Mouse (Mus musculus): ENCODE results near the gene Dlgap1. TPM values are rescaled to one million over a fixed set of nuclear protein-coding genes. Genes with fewer than 3 reads are reported as not detected.
A peak's percentile ranks its signal among the peaks of the same experiment; 100 is the strongest.

Gene Dlgap1
- polyA plus RNA-seq, 1 experiment from 2014 or later: 3.5 TPM

DNA sequence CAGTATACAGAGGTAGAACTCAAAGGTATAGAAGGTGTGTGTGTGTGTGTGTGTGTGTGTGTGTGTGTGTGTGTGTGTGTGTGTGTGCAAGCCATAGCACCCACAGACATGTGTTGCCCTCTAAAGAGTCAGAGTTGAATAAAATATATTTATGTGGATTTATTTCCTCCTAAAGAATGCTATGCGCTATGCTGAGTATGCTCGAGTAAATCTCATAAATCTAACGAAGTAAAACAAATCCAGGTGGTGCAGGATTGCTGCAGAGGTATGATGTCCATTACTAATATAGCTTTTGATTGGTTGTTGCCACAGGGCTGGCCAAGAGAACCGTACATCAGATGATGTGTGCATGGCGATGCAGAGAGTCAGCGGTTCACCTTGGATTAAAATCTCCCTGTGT lies 222.4 kb downstream of the Dlgap1 start:
- no peak overlapping the region for H3K9ac ChIP-seq (replicated peaks)
- H3K36me3 ChIP-seq: no peaks in the 10 kb centered on the region
- WGBS: 56% methylated on average over 6 of the region's 6 CpGs
- 0 out of 2 replicates have a peak, but pooled peaks cover 3% of the 10 kb centered on the region for H3K4me1 ChIP-seq (replicated peaks)
- H3K27ac ChIP-seq: no peak overlapping the region
- no peak overlapping the region for H3K4me2 ChIP-seq
- ATAC-seq (ENCODE audit: insufficient number of reproducible peaks, insufficient read depth, low FRiP score, low TSS enrichment, low read depth): peak; percentile 71
- no peaks in the 10 kb centered on the region for H3K27me3 ChIP-seq
- H3K4me3 ChIP-seq (replicated peaks): no peak overlapping the region
- no peaks in the 10 kb centered on the region for H3K9me3 ChIP-seq

DNA sequence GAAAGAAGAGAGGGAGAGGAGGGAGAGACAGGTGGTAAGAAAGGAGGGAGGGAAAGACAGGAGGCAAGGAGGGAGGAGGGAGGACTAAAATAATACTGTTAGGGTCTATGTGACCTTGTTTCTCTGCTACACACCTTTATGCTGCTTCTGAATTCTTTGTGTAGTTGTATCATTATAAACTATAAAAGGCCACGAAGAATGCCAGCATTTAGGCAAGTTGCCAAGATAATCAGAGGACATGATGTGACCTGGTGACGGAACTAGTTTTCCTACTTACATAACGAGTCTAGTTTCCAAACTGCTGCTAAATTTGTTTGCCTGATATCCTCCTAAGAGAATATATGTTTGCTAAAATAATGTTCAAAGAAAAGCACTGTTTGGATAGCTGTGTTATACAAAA lies 254.0 kb downstream of the Dlgap1 start:
- 70% methylated on average over 3 of the region's 3 CpGs for WGBS
- ATAC-seq (ENCODE audit: insufficient number of reproducible peaks, insufficient read depth, low FRiP score, low TSS enrichment, low read depth): no peak

DNA sequence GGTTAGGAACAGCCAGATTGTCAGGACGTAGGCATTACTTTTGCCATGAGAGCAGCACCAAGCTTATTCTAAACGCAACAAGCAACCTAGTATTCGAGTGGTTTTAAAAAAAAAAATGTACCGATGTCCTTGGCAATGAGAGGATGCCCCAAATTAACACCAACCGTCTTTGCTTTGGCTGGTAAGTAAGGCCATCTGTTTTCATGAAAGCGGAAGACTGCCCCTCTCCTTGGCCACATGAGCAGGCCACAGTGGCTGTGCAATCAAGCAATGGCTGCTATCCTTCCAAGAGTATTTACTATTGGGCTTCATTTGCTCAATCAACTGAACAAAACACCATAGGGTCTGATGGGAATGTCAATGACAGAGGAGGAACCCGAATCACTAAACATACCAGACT lies 278.5 kb downstream of the Dlgap1 start:
- Histone ChIP-seq H3K4me2 (no peak overlapping the region), H3K4me3 (replicated peaks) (no peak overlapping the region), H3K27ac (no peak overlapping the region), H3K4me1 (replicated peaks) (no peaks in the 10 kb centered on the region), H3K9ac (replicated peaks) (no peak overlapping the region), H3K9me3 (no peaks in the 10 kb centered on the region), H3K27me3 (no peaks in the 10 kb centered on the region), H3K36me3 (no peaks in the 10 kb centered on the region)
- WGBS: 59% methylated on average over 7 of the region's 7 CpGs
- ATAC-seq (ENCODE audit: insufficient number of reproducible peaks, insufficient read depth, low FRiP score, low TSS enrichment, low read depth): no peak

More for the DNA sequence above, 254.0 kb downstream of the Dlgap1 start:
- Histone ChIP-seq H3K36me3 (no peaks in the 10 kb centered on the region), H3K9ac (replicated peaks) (no peak overlapping the region), H3K27me3 (no peaks in the 10 kb centered on the region), H3K4me3 (replicated peaks) (no peak overlapping the region), H3K27ac (no peak overlapping the region), H3K9me3 (no peaks in the 10 kb centered on the region), H3K4me1 (replicated peaks) (no peaks in the 10 kb centered on the region), H3K4me2 (no peak overlapping the region)

DNA sequence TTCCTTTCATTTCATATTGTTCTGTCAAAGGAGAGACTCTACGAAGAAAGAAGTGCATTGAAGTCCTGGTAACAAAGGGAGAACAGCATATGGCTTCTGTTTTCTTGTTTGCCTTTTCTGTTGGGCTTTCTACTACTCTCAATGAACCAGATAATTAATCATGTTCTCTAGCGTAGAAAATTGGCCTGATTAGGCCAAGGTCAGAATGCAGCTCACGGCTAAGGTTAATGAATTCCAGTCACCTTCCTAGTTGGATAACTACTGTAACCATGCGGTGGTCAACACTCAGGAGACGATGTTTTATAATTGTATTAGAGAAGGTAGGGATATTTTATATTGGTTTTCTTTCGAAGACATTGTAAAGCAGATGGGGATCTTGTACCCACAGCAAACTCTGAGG lies 279.4 kb downstream of the Dlgap1 start:
- Histone ChIP-seq H3K4me1 (replicated peaks) (no peaks in the 10 kb centered on the region), H3K27ac (no peak overlapping the region), H3K9me3 (no peaks in the 10 kb centered on the region), H3K36me3 (no peaks in the 10 kb centered on the region), H3K27me3 (no peaks in the 10 kb centered on the region), H3K4me2 (no peak overlapping the region), H3K4me3 (replicated peaks) (no peak overlapping the region), H3K9ac (replicated peaks) (no peak overlapping the region)
- no peak for ATAC-seq (ENCODE audit: insufficient number of reproducible peaks, insufficient read depth, low FRiP score, low TSS enrichment, low read depth)
- 24% methylated on average over 6 of the region's 6 CpGs for WGBS

DNA sequence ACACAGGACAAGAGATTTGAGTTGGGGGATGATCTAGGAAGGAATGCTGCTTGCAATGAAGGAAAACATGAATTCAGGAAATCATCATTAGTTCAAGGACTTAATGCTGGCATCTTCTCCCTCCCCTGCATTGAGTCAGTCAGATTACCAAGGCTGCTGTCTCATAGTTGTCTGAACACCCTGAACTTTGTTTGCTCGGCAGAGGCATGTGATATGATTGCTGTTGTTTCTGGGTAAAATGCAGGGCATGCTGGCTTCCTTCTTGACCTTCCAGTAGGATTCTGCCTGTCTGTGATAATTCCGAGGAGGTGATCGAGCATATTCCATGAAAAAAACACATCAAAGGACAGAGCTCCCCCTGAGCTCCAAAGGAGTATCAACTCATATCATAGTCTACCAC lies 283.6 kb downstream of the Dlgap1 start:
- Histone ChIP-seq H3K36me3 (no peaks in the 10 kb centered on the region), H3K27me3 (no peaks in the 10 kb centered on the region), H3K4me1 (replicated peaks) (no peaks in the 10 kb centered on the region), H3K4me2 (no peak overlapping the region), H3K4me3 (replicated peaks) (no peak overlapping the region), H3K9ac (replicated peaks) (no peak overlapping the region), H3K9me3 (no peaks in the 10 kb centered on the region), H3K27ac (no peak overlapping the region)
- 77% methylated on average over 3 of the region's 3 CpGs for WGBS
- ATAC-seq (ENCODE audit: insufficient number of reproducible peaks, insufficient read depth, low FRiP score, low TSS enrichment, low read depth): no peak

DNA sequence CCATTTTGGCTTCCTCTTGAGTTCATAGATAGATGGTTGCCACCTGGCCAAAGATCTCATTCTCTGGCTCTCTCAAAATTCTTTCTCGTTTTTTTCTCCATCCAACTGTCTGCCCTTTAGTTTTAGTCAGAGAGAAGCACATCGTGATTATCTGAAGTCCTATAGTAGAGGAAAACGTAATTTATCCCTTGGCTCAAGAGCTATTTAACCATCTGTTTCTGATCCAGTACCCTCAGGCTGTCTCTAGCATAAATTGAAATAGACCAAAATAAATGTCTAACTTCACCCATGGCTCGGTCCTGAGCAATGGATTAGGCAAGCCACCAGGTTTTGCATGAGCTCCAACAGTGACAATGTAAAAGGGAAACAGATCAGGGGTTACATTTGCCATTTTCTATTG lies 287.5 kb downstream of the Dlgap1 start:
- no peaks in the 10 kb centered on the region for H3K4me1 ChIP-seq (replicated peaks)
- no peaks in the 10 kb centered on the region for H3K9me3 ChIP-seq
- H3K27me3 ChIP-seq: no peaks in the 10 kb centered on the region
- 63% methylated on average over 4 of the region's 4 CpGs for WGBS
- H3K4me3 ChIP-seq (replicated peaks): no peak overlapping the region
- ATAC-seq (ENCODE audit: insufficient number of reproducible peaks, insufficient read depth, low FRiP score, low TSS enrichment, low read depth): no peak
- H3K36me3 ChIP-seq: no peaks in the 10 kb centered on the region
- H3K9ac ChIP-seq (replicated peaks): no peak overlapping the region
- H3K4me2 ChIP-seq: no peak overlapping the region
- H3K27ac ChIP-seq: no peak overlapping the region

DNA sequence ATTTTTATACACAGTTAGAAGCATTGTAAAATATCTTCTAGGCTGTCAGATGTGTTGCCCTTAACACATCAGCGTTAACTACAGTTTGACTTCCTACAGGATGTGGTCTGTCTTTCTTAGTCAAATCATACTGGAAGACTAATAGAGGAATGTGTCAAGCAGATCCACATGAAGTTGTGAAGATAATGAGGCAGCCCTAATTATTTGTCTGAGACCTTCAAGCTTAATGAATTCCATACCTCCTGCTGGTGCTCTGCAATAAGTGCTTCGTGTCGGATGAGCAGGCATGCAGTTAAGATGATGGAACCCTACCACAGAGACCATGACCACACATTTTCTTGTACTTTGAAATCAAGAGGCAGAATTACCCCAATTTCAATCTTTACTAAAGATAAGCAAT lies 294.3 kb downstream of the Dlgap1 start:
- no peaks in the 10 kb centered on the region for H3K27me3 ChIP-seq
- H3K36me3 ChIP-seq: no peaks in the 10 kb centered on the region
- H3K27ac ChIP-seq: no peak overlapping the region
- H3K9ac ChIP-seq (replicated peaks): no peak overlapping the region
- 62% methylated on average over 3 of the region's 3 CpGs for WGBS
- no peak overlapping the region for H3K4me2 ChIP-seq
- ATAC-seq (ENCODE audit: insufficient number of reproducible peaks, insufficient read depth, low FRiP score, low TSS enrichment, low read depth): no peak
- H3K4me3 ChIP-seq (replicated peaks): no peak overlapping the region
- no peaks in the 10 kb centered on the region for H3K9me3 ChIP-seq
- H3K4me1 ChIP-seq (replicated peaks): peaks cover 11% of the 10 kb centered on the region; the same call in 1 of the 2 replicates

DNA sequence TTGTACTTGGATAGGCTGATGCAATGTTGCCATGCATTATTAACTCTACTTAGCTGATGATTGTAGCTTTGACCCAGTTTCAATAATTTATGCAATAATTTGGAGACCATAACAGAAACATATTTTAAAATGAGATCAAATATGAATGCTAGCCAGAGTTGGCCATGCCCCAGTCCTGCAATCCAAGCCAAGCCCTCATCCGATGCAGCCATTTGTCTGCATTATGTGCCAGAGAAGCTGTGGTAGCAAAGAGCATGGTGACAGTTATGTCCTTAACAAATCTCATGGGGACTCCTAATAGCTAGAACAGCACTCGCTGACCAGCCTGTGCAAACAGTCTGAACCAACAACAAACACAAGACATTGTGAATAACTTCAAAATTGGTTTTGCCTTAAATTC lies 303.3 kb downstream of the Dlgap1 start:
- peaks cover 3% of the 10 kb centered on the region; the same call in 1 of the 2 replicates for H3K4me1 ChIP-seq (replicated peaks)
- ATAC-seq (ENCODE audit: insufficient number of reproducible peaks, insufficient read depth, low FRiP score, low TSS enrichment, low read depth): no peak

DNA sequence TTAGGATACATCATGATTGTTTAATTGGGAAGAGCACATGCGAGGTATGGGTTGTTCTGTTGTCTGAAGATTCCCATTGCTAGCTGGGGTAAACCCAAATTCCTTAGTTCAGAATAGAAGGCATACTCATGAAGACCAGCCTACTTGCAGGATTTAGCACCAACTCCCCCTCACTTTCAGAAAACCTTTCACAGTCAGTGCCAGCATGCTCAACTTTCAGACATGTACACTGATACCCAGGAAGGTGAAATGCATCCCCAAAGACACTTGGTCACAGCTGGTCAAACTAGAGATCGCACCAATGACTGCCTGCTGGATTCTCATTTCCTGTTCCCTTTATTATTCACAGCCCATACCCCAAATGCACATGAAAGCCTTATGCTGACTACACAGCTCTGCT lies 318.8 kb downstream of the Dlgap1 start:
- Histone ChIP-seq H3K4me3 (replicated peaks) (no peak overlapping the region), H3K4me1 (replicated peaks) (no peaks in the 10 kb centered on the region), H3K27ac (no peak overlapping the region), H3K9ac (replicated peaks) (no peak overlapping the region), H3K4me2 (no peak overlapping the region), H3K36me3 (no peaks in the 10 kb centered on the region), H3K27me3 (no peaks in the 10 kb centered on the region), H3K9me3 (no peaks in the 10 kb centered on the region)
- ATAC-seq (ENCODE audit: insufficient number of reproducible peaks, insufficient read depth, low FRiP score, low TSS enrichment, low read depth): no peak
- WGBS: 90% methylated on average over 2 of the region's 2 CpGs

More for the DNA sequence above, 303.3 kb downstream of the Dlgap1 start:
- Histone ChIP-seq H3K27ac (no peak overlapping the region), H3K9me3 (no peaks in the 10 kb centered on the region), H3K9ac (replicated peaks) (no peak overlapping the region), H3K27me3 (no peaks in the 10 kb centered on the region), H3K4me3 (replicated peaks) (no peak overlapping the region), H3K36me3 (no peaks in the 10 kb centered on the region), H3K4me2 (no peak overlapping the region)
- 90% methylated on average over 2 of the region's 2 CpGs for WGBS

DNA sequence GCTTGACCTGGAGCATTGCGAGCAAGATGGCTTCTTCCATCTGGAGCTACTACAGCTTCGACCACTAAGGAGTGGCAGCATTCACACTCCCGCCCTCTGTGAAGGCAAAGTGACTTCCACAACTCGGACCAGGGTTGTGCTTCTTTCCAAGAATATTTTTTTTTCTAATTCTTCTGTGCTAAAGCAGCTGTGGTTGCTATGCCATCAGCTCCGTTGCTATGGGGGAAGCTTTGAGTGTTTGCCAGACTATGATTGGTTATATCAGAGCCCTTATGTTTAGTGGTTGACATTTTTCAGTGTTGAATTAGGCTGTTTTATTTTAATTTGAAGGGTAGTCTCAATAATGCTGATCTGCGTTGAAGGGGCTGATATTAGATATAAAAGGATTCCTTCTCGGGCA lies 325.2 kb downstream of the Dlgap1 start:
- no peaks in the 10 kb centered on the region for H3K27me3 ChIP-seq
- H3K9ac ChIP-seq (replicated peaks): no peak overlapping the region
- no peaks in the 10 kb centered on the region for H3K36me3 ChIP-seq
- H3K4me3 ChIP-seq (replicated peaks): no peak overlapping the region
- no peaks in the 10 kb centered on the region for H3K4me1 ChIP-seq (replicated peaks)
- no peak overlapping the region for H3K27ac ChIP-seq
- no peak for ATAC-seq (ENCODE audit: insufficient number of reproducible peaks, insufficient read depth, low FRiP score, low TSS enrichment, low read depth)
- no peaks in the 10 kb centered on the region for H3K9me3 ChIP-seq
- no peak overlapping the region for H3K4me2 ChIP-seq
- 82% methylated on average over 7 of the region's 7 CpGs for WGBS

DNA sequence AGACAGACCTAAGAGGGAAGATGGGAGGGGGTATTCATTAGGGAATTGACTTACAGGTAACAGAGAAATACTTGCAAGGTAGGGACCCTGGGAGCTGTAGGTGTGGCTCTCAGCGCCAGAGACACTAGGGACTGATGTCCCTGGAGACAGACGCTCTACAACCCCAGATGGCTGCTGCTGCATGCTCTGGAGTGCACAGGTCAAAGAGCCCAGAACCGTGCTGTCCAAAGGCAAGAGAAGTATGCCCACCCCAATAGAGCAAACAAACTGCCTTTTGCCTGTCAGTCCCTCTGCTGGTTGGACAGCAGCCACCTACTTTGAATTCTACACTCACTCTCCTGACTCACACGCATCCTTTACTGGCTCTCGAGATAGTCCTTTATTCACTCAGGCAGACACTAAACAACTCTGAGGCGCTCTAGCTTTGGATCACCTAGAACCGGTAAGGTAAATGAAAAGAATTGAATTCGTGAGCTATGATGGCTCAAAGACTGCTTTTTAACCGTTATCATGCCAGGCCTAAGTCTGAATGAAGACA lies 333.1 kb downstream of the Dlgap1 start:
- Histone ChIP-seq H3K9me3 (no peaks in the 10 kb centered on the region), H3K4me3 (replicated peaks) (no peak overlapping the region), H3K27me3 (no peaks in the 10 kb centered on the region), H3K36me3 (no peaks in the 10 kb centered on the region), H3K9ac (replicated peaks) (no peak overlapping the region), H3K4me2 (no peak overlapping the region), H3K27ac (no peak overlapping the region), H3K4me1 (replicated peaks) (peaks cover 6% of the 10 kb centered on the region; the same call in 1 of the 2 replicates)
- 79% methylated on average over 9 of the region's 9 CpGs for WGBS
- no peak for ATAC-seq (ENCODE audit: insufficient number of reproducible peaks, insufficient read depth, low FRiP score, low TSS enrichment, low read depth)

DNA sequence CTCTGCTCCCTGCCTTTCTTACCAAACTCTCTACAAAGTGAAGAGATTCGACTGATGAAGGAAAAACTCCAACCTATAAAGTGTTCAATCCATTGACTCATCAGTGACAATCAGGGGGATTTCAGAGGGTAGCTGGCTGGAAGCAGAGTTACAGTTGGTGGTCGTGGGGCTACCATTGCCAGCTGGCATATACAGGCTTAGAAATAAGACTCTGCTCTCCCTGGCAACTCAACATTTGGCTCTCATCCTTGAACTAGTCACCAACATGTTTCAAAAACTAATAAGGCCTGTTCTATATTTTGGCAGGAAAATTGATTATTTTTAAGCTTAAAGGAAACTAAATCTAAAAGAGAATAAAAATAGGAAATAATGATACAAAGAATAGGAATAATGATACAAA lies 333.8 kb downstream of the Dlgap1 start:
- H3K27me3 ChIP-seq: no peaks in the 10 kb centered on the region
- no peak for ATAC-seq (ENCODE audit: insufficient number of reproducible peaks, insufficient read depth, low FRiP score, low TSS enrichment, low read depth)
- 77% methylated on average over 2 of the region's 2 CpGs for WGBS
- no peak overlapping the region for H3K4me3 ChIP-seq (replicated peaks)
- no peaks in the 10 kb centered on the region for H3K36me3 ChIP-seq
- H3K4me1 ChIP-seq (replicated peaks): peaks cover 7% of the 10 kb centered on the region; the same call in 1 of the 2 replicates
- no peaks in the 10 kb centered on the region for H3K9me3 ChIP-seq
- no peak overlapping the region for H3K9ac ChIP-seq (replicated peaks)
- H3K27ac ChIP-seq: no peak overlapping the region
- no peak overlapping the region for H3K4me2 ChIP-seq

Data from limb, embryonic 12.5 days (tissue).